Mouse (Mus musculus) layer of hippocampus, postnatal 10 days (tissue): ENCODE results near the gene Pcdh17. TPM values are rescaled to one million over a fixed set of nuclear protein-coding genes. Genes with fewer than 3 reads are reported as not detected.

ENCODE experiments used
- DNase-seq, 2 experiments: peaks; one replicate each; pipeline ENCODE4 v3.0.0; 2021; ENCODE audit warnings: low spot score in 2 of 2
- total RNA-seq, 2 experiments: library from RNA; stranded (reverse); gene quantifications; 2 replicates each; pipeline ENCODE4 v1.2.3; 2021

Gene Pcdh17
- total RNA-seq, 2 experiments from 2014 or later = 46.3 to 48.5 TPM

GRCm38 (mm10) chr14:84476906-84477305, 33.5 kb downstream of the Pcdh17 start:
- no peak for DNase-seq

DNA sequence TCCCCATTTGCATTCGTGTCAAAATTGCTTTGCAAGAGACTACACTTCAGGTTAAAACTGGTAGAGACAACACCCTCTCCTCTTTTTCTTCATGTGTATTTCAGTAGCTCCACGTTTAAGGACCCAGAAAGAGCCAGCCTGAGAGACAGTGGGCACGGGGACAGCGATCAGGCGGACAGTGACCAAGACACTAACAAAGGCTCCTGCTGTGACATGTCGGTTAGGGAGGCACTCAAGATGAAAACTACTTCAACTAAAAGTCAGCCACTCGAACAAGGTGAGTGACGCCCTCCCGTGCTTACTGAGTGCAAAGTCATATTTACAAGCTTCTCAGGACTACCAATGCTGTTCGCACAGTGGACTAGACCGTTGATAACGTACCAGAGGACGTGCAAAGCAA, 34.0 kb downstream of the Pcdh17 start:
- peak in 1 of 2 experiments; percentile 15 for DNase-seq

DNA sequence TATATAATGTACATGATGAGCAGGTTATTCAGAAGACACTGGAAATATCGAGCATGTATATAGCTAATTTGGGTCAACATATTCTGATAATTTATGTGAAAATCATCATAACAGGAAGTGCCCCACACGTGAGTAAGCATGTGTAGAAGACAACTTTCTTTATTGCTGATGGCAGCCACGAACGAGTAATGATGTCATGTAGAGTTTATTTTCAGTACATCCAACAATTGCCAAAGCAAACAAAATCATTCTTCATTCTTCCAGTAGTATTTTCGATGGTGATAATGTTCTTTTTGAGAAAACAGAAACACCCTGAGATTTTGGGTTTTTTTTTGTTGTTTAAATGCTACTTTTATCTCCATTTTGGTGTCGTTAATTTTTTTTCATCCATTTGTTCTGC, 37.2 kb downstream of the Pcdh17 start:
- no peak for DNase-seq

DNA sequence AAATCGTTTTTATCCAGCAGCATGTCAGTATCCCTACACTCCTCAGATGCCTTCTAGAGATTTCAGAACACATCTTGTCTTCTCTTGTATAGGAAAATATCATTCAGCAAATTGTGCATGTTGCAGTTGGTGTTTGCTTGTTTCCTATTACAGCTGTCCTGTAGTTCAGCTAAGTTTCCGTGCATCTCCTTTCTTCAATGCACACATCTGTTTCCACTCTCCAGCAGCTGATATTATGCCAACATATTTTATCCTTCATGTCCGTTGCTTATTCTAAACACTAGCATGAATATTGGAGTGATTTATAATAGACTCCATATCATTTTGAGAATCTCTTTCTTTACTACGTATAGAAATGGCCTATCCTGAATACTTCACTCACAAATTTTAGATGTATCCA, 41.0 kb downstream of the Pcdh17 start:
- no peak for DNase-seq

DNA sequence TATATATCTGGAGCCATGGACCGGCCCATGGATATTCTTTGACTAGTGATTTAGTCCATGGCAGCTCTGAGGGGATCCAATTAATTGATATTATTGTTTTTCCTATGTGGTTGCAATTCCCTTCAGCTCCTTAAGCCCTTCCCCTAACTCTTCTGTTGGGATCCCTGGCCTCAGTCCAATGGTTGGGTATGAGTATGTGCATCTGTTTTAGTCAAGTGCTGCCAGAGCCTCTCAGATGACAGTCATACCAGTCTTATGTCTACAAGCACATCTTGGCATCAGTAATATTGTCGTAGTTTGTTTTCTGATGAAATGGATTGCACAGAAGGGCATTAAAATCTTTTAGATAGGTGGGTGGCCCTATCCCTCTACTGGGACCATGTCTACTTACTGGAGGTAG, 67.6 kb downstream of the Pcdh17 start:
- no peak for DNase-seq

- no peak for DNase-seq
Observed at GRCm38 (mm10) chr14:84532397-84532796, 89.0 kb downstream of the Pcdh17 start.

DNA sequence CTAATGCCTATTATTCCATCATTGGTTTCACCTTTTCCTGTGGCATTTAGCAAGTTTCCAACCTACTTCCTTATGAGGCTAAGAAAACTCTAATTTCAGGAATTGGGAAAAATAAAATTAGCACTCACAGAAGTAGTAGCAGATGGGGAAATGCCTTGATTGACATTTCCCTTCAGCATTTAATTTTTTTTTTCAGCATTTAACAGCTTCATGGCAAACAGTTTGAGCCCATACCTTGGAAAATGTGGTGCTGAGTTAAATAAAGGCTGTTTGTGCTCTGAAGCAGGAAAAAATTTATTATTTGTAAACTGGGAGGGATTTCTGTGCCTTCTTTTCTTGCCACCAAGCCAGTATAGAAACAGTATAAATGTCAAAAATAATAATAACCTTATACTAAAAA, 91.9 kb downstream of the Pcdh17 start:
- DNase-seq = no peak

DNA sequence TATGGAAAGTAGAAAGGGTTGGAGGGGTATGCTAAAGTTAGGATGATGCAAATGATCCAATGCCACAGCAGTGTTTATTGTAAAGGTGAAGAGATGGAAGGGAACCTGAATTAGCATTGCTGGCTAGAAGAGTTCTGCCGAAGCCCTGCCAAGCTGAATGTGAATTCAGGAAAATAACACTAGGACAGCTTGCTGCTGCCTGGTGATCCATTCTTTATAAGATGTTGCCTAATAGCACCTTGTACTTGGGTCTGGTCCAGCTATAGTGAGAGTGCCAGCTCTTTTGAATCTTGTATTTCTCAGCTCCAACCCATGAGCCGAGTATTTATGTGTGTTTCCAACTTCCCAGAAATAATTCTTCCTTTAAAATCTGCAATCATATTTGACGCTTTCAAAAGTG, 98.5 kb downstream of the Pcdh17 start:
- peak; percentile 7 to 16 for DNase-seq

GRCm38 (mm10) chr14:84545968-84546367, 102.6 kb downstream of the Pcdh17 start:
- DNase-seq = no peak

- peak; percentile 78 to 87 for DNase-seq
Observed at GRCm38 (mm10) chr14:84547513-84548194, 104.3 kb downstream of the Pcdh17 start.

DNA sequence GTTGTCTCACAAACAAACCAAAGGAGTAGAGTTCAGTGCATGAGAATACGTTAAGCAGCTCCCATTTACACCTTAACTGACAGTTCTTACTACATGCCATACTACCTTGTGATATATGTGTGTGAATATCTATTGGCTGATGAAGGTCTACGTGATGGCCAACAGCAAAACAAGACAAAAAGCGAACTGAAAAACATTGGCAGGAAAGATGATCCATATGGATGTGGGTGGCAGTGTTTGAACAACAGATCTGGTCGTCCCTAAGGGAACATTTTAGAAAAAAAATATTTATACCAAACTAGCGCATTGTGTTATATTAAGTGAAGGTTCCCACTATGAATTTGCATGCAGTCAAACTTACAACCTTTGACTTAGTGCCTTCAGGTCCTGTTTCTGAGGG, 108.2 kb downstream of the Pcdh17 start:
- DNase-seq = no peak

DNA sequence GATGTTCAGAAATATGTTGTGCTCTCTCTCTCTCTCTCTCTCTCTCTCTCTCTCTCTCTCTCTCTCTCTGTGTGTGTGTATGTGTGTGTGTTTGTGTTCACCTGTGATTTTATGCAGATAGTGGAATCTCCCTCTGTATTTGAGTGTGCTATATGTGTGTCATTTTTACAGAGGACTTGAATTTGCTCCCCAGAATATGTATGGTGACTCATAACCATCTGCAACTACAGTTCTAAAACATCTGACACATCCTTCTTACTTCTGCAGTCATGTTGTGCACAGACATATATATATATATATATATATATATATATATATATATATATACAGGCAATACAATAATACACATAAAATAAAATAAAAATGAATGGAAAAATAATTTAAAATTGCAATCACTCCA, 127.7 kb downstream of the Pcdh17 start:
- DNase-seq = no peak
